Mouse (Mus musculus) kidney, adult 2 months (tissue): Measurements from ENCODE around the gene Ppp2r5d.

ENCODE experiments used
- CTCF ChIP-seq: fragments of 200-500 bp; conservative IDR thresholded peaks from 2 replicates; pipeline ENCODE4 v1.5.1; 2011; ENCODE audit warnings: low read depth, mild to moderate bottlenecking, control low read depth, low read length, moderate library complexity, mixed read lengths; ENCODE audit not compliant: insufficient read depth, insufficient read length
- POLR2A ChIP-seq: fragments of 200-500 bp; IDR thresholded peaks from one replicate; pipeline ENCODE4 v1.6.1; 2011; ENCODE audit warnings: low read depth, low read length, control low read depth

DNA sequence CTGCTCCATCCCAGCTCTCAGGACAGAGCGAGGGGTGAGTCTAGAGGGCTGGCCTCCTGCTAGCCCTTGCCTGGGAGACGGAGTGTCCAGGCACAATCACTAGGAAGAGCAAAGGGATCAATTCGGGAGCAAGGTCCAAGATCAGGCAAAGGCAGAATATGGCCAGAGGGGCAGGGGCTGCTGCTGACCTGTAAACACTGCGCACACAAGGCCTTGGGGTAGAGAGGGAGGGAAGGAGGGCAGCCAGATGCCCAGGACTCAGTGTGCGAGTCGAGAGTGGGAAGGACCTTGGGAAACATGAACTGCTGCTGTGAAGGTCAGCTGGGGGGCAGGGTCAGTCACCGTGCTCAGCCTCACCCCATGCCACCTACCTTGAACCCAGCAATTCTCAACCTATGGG lies 30.4 kb upstream of the Ppp2r5d start:
- no peak for TF ChIP-seq CTCF
- no peak for TF ChIP-seq POLR2A
